Mouse (Mus musculus) forebrain, postnatal 0 days (tissue): ENCODE results near the gene Osbpl9. TPM values are rescaled to one million over a fixed set of nuclear protein-coding genes. Genes with fewer than 3 reads are reported as not detected.

Experiments
- ATAC-seq: fragments of 200-750 bp; cut with Nextera tagmentation; 2 replicates; pipeline ENCODE4 v1.8.0; 2017; ENCODE audit warnings: mild to moderate bottlenecking, moderate library complexity
- DNase-seq: peaks from one replicate; pipeline ENCODE4 v3.0.0-alpha.2; 2015
- H3K27ac ChIP-seq: fragments of 300-500 bp; sonication (generic); 2 replicates; pipeline ENCODE4 v1.5.1; 2014; ENCODE audit warnings: low read depth, mild to moderate bottlenecking, antibody characterized with exemption, low read length, moderate library complexity, mixed read lengths
- H3K27me3 ChIP-seq: fragments of 300-500 bp; sonication (generic); 2 replicates; pipeline ENCODE4 v1.6.1; 2014; ENCODE audit warnings: mild to moderate bottlenecking, low read length, mixed read lengths; ENCODE audit not compliant: insufficient read depth
- H3K36me3 ChIP-seq: fragments of 300-500 bp; sonication (generic); 2 replicates; pipeline ENCODE4 v1.6.1; 2014; ENCODE audit warnings: mild to moderate bottlenecking, moderate library complexity; ENCODE audit not compliant: insufficient read depth
- H3K4me1 ChIP-seq: fragments of 300-500 bp; sonication (generic); 2 replicates; pipeline ENCODE4 v1.6.1; 2014; ENCODE audit warnings: antibody characterized with exemption; ENCODE audit not compliant: insufficient read depth
- H3K4me2 ChIP-seq: fragments of 300-500 bp; sonication (generic); 2 replicates; pipeline ENCODE4 v1.6.1; 2014; ENCODE audit warnings: low read depth, mild to moderate bottlenecking, moderate library complexity
- H3K4me3 ChIP-seq: fragments of 300-500 bp; sonication (generic); 2 replicates; pipeline ENCODE4 v1.5.1; 2014; ENCODE audit warnings: low read depth, low read length, mixed read lengths
- H3K9ac ChIP-seq: fragments of 300-500 bp; sonication (generic); 2 replicates; pipeline ENCODE4 v1.6.1; 2014; ENCODE audit warnings: mild to moderate bottlenecking
- H3K9me3 ChIP-seq: fragments of 300-500 bp; sonication (generic); 2 replicates; pipeline ENCODE4 v1.6.1; 2016; ENCODE audit warnings: low read length
- CTCF ChIP-seq: sonication (generic); IDR thresholded peaks from 2 replicates; pipeline ENCODE4 v1.5.1; 2016; ENCODE audit warnings: antibody characterized with exemption, control low read depth, low read depth
- WGBS: fragments of 180-500 bp; shearing (Covaris S2); extraction: QIAGEN DNeasy Blood & Tissue Kit; methylation state at CpG from one replicate; pipeline ENCODE4 v1.1.7; 2014; 5-methylcytosine and 5-hydroxymethylcytosine counted together
- polyA plus RNA-seq: library from polyadenylated mRNA; unstranded; fragments of >200 nt; fragmentation: Nextera tagmentation; extraction: Ambion mirVana; gene quantifications from 2 replicates; pipeline ENCODE4 v1.2.1, GENCODE M21; 2015
- total RNA-seq: library from RNA; depleted of rRNA; stranded (reverse); fragments of >200 nt; gene quantifications from 2 replicates; pipeline ENCODE4 v1.2.3, GENCODE M21; 2014

Osbpl9 gene
- total and polyA plus RNA-seq, 2 experiments from 2014 or later = 53.6 to 86.4 TPM

DNA sequence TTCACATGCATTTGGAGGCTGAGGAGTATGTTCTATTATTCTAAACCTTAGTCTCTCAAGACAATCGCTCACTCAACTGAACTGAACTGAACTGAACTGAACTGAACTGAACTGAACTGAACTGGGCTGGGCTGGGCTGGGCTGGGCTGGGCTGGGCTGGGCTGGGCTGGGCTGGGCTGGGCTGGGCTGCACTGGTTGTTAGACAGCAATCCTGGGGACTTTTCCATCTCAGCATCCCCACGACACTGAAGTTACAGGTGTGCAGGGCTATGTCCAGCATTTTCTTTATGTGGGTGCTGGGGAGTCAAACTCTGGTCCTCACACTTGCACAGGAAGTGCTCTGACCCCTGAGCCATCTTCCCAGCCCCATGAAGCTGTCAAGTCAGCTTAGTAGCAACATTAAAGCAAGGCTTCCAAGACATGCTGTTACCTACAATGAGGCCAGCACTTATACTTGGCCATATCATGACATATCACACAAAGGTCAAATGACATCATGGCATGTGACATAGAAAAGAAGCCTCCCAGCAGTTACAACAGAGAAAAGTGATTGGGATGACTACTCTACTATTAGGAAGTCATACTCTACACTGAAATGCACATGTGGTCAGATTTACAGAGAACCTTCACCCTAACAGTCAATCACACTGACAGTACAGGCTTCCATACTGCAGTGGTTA lies 76.2 kb downstream of the Osbpl9 start:
- 85% methylated on average over 2 of the region's 2 CpGs for WGBS
- no peak overlapping the region for H3K27ac ChIP-seq
- no peaks in the 10 kb centered on the region for H3K36me3 ChIP-seq
- no peak overlapping the region for H3K9ac ChIP-seq
- H3K4me2 ChIP-seq = no peak overlapping the region
- no peak for TF ChIP-seq CTCF
- DNase-seq (no peak), ATAC-seq (no peak)
- no peaks in the 10 kb centered on the region for H3K27me3 ChIP-seq
- H3K4me1 ChIP-seq = no peaks in the 10 kb centered on the region
- no peak overlapping the region for H3K4me3 ChIP-seq
- H3K9me3 ChIP-seq = no peaks in the 10 kb centered on the region

DNA sequence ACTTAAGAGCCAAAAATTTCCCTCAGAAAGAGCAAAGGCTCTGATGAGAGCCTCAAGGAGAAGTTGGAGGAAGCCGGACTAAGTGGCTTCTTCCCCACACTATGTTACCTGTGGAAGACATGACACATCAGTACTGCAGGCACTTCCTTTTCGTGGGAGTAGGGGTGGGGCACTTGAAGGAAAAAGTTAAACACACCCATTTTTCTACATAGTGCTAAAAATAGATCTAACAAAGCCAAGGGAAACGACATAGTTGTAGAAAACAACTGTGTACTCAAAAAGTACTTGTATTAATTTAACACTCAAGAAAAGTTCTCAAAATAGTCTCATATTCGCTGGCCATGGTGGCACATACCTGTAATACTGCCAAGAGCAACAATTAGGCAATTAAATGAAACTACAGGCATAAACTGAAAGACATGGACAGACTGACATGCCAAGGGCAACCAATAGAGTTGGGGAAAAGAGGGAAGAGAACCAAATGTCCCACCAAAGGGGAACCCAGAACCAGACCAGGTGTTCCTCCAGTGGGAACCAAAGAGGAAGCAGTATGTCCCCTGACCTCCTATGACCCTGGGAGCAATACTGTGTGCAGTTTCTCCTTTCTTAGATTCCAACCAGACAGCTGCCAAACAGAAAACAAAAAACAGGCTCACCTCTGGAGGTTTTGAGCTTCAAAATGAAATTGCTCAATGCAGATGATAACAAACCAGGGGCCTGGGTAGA lies 79.1 kb downstream of the Osbpl9 start:
- H3K4me3 ChIP-seq = no peak overlapping the region
- H3K27me3 ChIP-seq = no peaks in the 10 kb centered on the region
- no peak for TF ChIP-seq CTCF
- no peak overlapping the region for H3K4me2 ChIP-seq
- WGBS = 73% methylated on average over 4 of the region's 4 CpGs
- no peak for ATAC-seq
- 0 out of 2 replicates have a peak, but pooled peaks cover 5% of the 10 kb centered on the region for H3K4me1 ChIP-seq
- no peak overlapping the region for H3K27ac ChIP-seq
- H3K9ac ChIP-seq = no peak overlapping the region
- H3K9me3 ChIP-seq = no peaks in the 10 kb centered on the region
- DNase-seq = no peak
- H3K36me3 ChIP-seq = no peaks in the 10 kb centered on the region

DNA sequence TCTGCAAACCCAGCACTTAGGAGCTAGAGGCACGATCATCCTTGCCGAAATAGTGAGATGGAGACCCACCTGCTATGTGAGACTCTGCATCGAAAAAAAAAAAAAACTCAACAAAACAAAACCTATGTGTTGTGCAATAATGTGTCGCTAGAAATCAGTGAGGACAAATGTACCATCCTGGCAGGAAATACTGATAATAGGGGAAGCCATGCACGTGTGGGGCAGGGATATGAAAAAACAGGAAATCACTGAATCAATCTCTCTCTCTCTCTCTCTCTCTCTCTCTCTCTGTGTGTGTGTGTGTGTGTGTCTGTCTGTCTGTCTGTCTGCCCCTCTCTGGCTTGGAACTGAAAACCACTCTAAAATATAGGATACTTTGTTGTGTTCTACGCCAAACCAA lies 81.3 kb downstream of the Osbpl9 start:
- no peak for ATAC-seq
- H3K4me3 ChIP-seq = no peak overlapping the region
- no peak overlapping the region for H3K27ac ChIP-seq
- H3K9me3 ChIP-seq = no peaks in the 10 kb centered on the region
- no peak overlapping the region for H3K9ac ChIP-seq
- no peak for TF ChIP-seq CTCF
- no peak overlapping the region for H3K4me2 ChIP-seq
- H3K36me3 ChIP-seq = no peaks in the 10 kb centered on the region
- H3K4me1 ChIP-seq = 0 out of 2 replicates have a peak, but pooled peaks cover 7% of the 10 kb centered on the region
- H3K27me3 ChIP-seq = no peaks in the 10 kb centered on the region
- 76% methylated on average over 6 of the region's 6 CpGs for WGBS
- DNase-seq = no peak

DNA sequence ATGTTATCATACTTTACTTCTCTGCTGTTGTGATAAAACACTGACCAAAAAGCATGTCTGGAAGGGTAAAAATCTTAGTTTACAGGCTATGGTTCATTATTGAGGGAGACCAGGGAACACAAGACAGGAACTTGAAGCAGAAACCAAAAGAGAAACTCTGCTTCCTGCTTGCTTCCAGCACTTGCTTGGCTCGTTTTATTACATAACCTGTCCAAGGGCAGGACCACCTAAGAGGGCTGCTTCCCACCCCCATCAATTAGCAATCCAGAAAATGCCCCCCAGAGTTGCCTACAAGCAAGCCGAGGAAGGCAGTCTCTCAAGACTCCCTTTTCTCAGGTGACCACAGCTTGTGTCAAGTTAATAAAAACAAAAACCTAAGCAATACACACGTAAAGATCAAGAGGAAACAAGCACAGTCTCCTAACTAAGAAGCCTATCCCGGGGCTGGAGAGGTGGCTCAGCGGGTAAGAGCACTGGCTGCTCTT lies 82.4 kb downstream of the Osbpl9 start:
- H3K4me3 ChIP-seq = no peak overlapping the region
- no peak for ATAC-seq
- H3K9ac ChIP-seq = no peak overlapping the region
- H3K36me3 ChIP-seq = no peaks in the 10 kb centered on the region
- H3K4me2 ChIP-seq = no peak overlapping the region
- no peak for DNase-seq
- H3K27ac ChIP-seq = no peak overlapping the region
- WGBS = 88% methylated on average over 5 of the region's 5 CpGs
- TF ChIP-seq CTCF = no peak
- 0 out of 2 replicates have a peak, but pooled peaks cover 7% of the 10 kb centered on the region for H3K4me1 ChIP-seq
- no peaks in the 10 kb centered on the region for H3K9me3 ChIP-seq
- no peaks in the 10 kb centered on the region for H3K27me3 ChIP-seq

DNA sequence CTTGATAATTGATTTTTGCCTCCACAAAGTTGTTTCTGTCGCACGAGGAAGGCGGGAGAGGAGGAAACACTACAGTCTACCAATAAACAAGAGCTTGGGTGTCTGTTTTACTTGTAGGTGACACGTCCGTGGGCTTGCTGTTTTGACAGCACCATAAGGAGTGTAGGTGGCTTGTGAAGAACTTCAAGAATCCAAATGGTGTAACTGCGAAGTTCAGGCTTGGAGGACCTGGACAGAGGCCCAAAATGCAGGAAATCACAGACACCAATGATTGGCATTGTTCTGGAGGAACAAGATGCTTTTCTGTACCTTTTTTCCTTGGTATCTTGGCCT lies 83.8 kb downstream of the Osbpl9 start:
- Histone ChIP-seq H3K4me3 (peak overlapping the region; percentile 46), H3K36me3 (no peaks in the 10 kb centered on the region), H3K27ac (0 out of 2 replicates have a peak overlapping the region, but pooled peaks have one; percentile 15), H3K9ac (peak overlapping the region; percentile 51), H3K27me3 (no peaks in the 10 kb centered on the region), H3K4me1 (0 out of 2 replicates have a peak, but pooled peaks cover 7% of the 10 kb centered on the region), H3K4me2 (peak overlapping the region; percentile 79), H3K9me3 (no peaks in the 10 kb centered on the region)
- 4% methylated on average over 6 of the region's 6 CpGs for whole genome bisulfite sequencing
- TF ChIP-seq CTCF = no peak
- DNase-seq = no peak
- ATAC-seq = peak; percentile 13

DNA sequence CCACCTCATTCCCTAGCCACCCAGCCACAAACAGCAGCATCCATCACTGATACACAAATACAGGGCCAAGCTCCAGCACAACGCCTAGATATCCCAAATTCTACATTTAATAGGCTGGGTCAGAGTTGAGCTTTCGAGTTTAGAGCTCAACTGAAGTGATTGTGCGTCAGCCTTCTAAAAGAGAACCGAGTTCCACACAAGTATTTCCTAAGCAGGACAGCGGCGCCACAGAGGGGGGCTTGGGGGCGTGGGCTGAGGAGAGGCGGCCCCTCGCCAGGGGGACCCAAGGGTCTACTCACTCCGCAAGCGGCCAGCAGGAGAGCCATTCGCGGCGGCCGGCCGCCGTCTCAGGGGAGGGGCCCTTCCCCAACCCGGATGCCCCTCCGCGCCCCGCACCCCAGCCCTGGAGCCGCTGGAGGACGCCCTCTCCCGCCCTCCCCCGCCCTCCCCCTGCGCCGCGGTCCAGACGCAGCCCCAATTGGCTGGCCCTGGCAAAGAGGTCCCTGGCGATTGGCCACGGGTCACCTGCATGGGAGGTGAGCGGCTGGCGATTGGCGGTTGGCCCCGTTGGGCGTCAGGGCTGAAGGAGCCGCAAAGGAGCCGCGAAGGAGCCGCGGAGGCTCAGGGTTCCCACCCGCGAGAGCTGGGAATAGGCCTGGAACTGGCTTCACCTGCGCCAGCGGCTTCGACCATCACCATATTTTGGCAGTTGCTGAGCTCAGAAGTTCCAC lies 84.3 kb downstream of the Osbpl9 start:
- no peak for TF ChIP-seq CTCF
- H3K4me2 ChIP-seq = peak overlapping the region; percentile 79
- H3K27me3 ChIP-seq = no peaks in the 10 kb centered on the region
- DNase-seq = peak; percentile 84
- H3K27ac ChIP-seq = 0 out of 2 replicates have a peak overlapping the region, but pooled peaks have one; percentile 15
- peak overlapping the region; percentile 51 for H3K9ac ChIP-seq
- H3K36me3 ChIP-seq = no peaks in the 10 kb centered on the region
- peak overlapping the region; percentile 46 for H3K4me3 ChIP-seq
- under 1% methylated on average over 30 of the region's 46 CpGs for WGBS
- ATAC-seq = peak; percentile 96
- no peaks in the 10 kb centered on the region for H3K9me3 ChIP-seq
- H3K4me1 ChIP-seq = 0 out of 2 replicates have a peak, but pooled peaks cover 7% of the 10 kb centered on the region

DNA sequence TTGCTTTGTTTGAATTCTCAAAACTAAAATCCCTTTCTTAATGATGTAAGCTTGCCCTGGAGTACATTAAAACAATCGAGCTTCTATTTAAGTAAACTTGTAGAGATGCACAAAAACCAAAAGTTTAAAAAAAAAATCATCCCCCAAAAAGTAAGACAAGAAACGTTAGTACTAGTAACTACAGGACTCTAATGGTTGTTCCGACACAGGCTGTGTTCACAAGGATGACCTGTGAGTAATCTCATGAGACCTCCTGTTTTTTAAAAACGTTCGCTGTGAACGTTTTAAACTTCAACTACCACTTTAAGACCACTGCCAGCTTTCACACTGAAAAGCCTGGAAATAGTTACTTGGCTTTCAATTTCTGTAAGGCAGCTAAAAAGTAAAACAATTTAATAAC lies 85.1 kb downstream of the Osbpl9 start:
- TF ChIP-seq CTCF = no peak
- H3K27me3 ChIP-seq = no peaks in the 10 kb centered on the region
- no peak overlapping the region for H3K27ac ChIP-seq
- H3K9me3 ChIP-seq = no peaks in the 10 kb centered on the region
- 35% methylated on average over 6 of the region's 6 CpGs for WGBS
- H3K9ac ChIP-seq = no peak overlapping the region
- H3K4me2 ChIP-seq = peak overlapping the region; percentile 79; the same call in 1 of the 2 replicates
- H3K4me3 ChIP-seq = peak overlapping the region; percentile 46; the same call in 1 of the 2 replicates
- 0 out of 2 replicates have a peak, but pooled peaks cover 7% of the 10 kb centered on the region for H3K4me1 ChIP-seq
- H3K36me3 ChIP-seq = no peaks in the 10 kb centered on the region
- ATAC-seq = no peak
- no peak for DNase-seq
